Mouse (Mus musculus) midbrain, embryonic 11.5 days (tissue): ENCODE data around the gene Tmem163. TPM values are rescaled to one million over a fixed set of nuclear protein-coding genes. Genes with fewer than 3 reads are reported as not detected.
A peak's percentile ranks its signal among the peaks of the same experiment; 100 is the strongest.

ENCODE experiments used
- ATAC-seq: fragments of 200-750 bp; cut with Nextera tagmentation; 2 replicates; pipeline ENCODE4 v1.8.0; 2017; ENCODE audit warnings: moderate TSS enrichment, moderate library complexity; ENCODE audit not compliant: low FRiP score
- DNase-seq: peaks from one replicate; pipeline ENCODE4 v3.0.0; 2015; ENCODE audit warnings: low spot score; ENCODE audit errors: missing footprints
- H3K27ac ChIP-seq: fragments of 300-500 bp; sonication (generic); 2 replicates; pipeline ENCODE4 v1.5.1; 2014; ENCODE audit warnings: low read depth, low read length
- H3K27me3 ChIP-seq: fragments of 300-500 bp; sonication (generic); 2 replicates; pipeline ENCODE4 v1.6.1; 2014; ENCODE audit warnings: mild to moderate bottlenecking, low read length, moderate library complexity, mixed read lengths; ENCODE audit not compliant: control insufficient read depth, insufficient read depth
- H3K36me3 ChIP-seq: fragments of 300-500 bp; sonication (generic); 2 replicates; pipeline ENCODE4 v1.6.1; 2014; ENCODE audit warnings: mild to moderate bottlenecking, low read length, moderate library complexity, mixed read lengths; ENCODE audit not compliant: control insufficient read depth, insufficient read depth
- H3K4me1 ChIP-seq: fragments of 300-500 bp; sonication (generic); 2 replicates; pipeline ENCODE4 v1.6.1; 2014; ENCODE audit warnings: low read length; ENCODE audit not compliant: control insufficient read depth, insufficient read depth
- H3K4me2 ChIP-seq: fragments of 300-500 bp; sonication (generic); 2 replicates; pipeline ENCODE4 v1.6.1; 2014; ENCODE audit warnings: mild to moderate bottlenecking, moderate library complexity
- H3K4me3 ChIP-seq: fragments of 300-500 bp; sonication (generic); 2 replicates; pipeline ENCODE4 v1.5.1; 2014; ENCODE audit warnings: low read depth, low read length
- H3K9ac ChIP-seq: fragments of 300-500 bp; sonication (generic); 2 replicates; pipeline ENCODE4 v1.6.1; 2014; ENCODE audit warnings: low read length
- H3K9me3 ChIP-seq: fragments of 300-500 bp; sonication (generic); 2 replicates; pipeline ENCODE4 v1.6.1; 2016; ENCODE audit warnings: low read length; ENCODE audit not compliant: control insufficient read depth
- WGBS: fragments of 180-500 bp; shearing (Covaris S2); extraction: QIAGEN DNeasy Blood & Tissue Kit; methylation state at CpG from one replicate; pipeline ENCODE4 v1.1.7; 2014; 5-methylcytosine and 5-hydroxymethylcytosine counted together
- polyA plus RNA-seq: library from polyadenylated mRNA; unstranded; fragments of >200 nt; fragmentation: Nextera tagmentation; extraction: Ambion mirVana; gene quantifications from 2 replicates; pipeline ENCODE4 v1.2.1, GENCODE M21; 2014

Gene Tmem163
- polyA plus RNA-seq, 1 experiment from 2014 or later, result 43.1 TPM

GRCm38 (mm10) chr1:127453397-127453796 is 226.0 kb downstream of the Tmem163 start:
- H3K9ac ChIP-seq, result no peak overlapping the region
- no peak overlapping the region for H3K4me3 ChIP-seq
- DNase-seq, result no peak
- no peaks in the 10 kb centered on the region for H3K27me3 ChIP-seq
- no peaks in the 10 kb centered on the region; the same call in 1 of the 2 replicates for H3K36me3 ChIP-seq
- 0 out of 2 replicates have a peak, but pooled peaks cover 3% of the 10 kb centered on the region for H3K9me3 ChIP-seq
- peaks cover 2% of the 10 kb centered on the region for H3K4me1 ChIP-seq
- H3K27ac ChIP-seq, result no peak overlapping the region
- WGBS, result 88% methylated on average over 6 of the region's 6 CpGs
- no peak for ATAC-seq
- H3K4me2 ChIP-seq, result no peak overlapping the region

GRCm38 (mm10) chr1:127444836-127445485 is 234.4 kb downstream of the Tmem163 start:
- DNase-seq (no peak), ATAC-seq (no peak)
- H3K4me3 ChIP-seq, result no peak overlapping the region
- H3K27me3 ChIP-seq, result no peaks in the 10 kb centered on the region
- no peak overlapping the region for H3K4me2 ChIP-seq
- no peaks in the 10 kb centered on the region for H3K36me3 ChIP-seq
- peaks cover 30% of the 10 kb centered on the region for H3K4me1 ChIP-seq
- WGBS, result 39% methylated on average over 5 of the region's 5 CpGs
- H3K27ac ChIP-seq, result no peak overlapping the region
- no peaks in the 10 kb centered on the region for H3K9me3 ChIP-seq
- no peak overlapping the region for H3K9ac ChIP-seq

- no peak overlapping the region for H3K9ac ChIP-seq
- H3K27me3 ChIP-seq, result no peaks in the 10 kb centered on the region
- no peaks in the 10 kb centered on the region for H3K9me3 ChIP-seq
- 24% methylated on average over 14 of the region's 14 CpGs for WGBS
- H3K4me2 ChIP-seq, result no peak overlapping the region
- H3K4me1 ChIP-seq, result peaks cover 30% of the 10 kb centered on the region
- DNase-seq (peak; percentile 89), ATAC-seq (peak; percentile 77)
- no peak overlapping the region for H3K4me3 ChIP-seq
- no peak overlapping the region for H3K27ac ChIP-seq
- H3K36me3 ChIP-seq, result no peaks in the 10 kb centered on the region
These were observed 236.2 kb downstream of the Tmem163 start for GRCm38 (mm10) chr1:127442880-127443877.

- DNase-seq, result no peak
- ATAC-seq, result no peak
- no peak overlapping the region for H3K9ac ChIP-seq
- H3K4me2 ChIP-seq, result no peak overlapping the region
- H3K36me3 ChIP-seq, result no peaks in the 10 kb centered on the region
- 64% methylated on average over 3 of the region's 3 CpGs for WGBS
- no peak overlapping the region for H3K27ac ChIP-seq
- no peaks in the 10 kb centered on the region for H3K27me3 ChIP-seq
- no peaks in the 10 kb centered on the region for H3K9me3 ChIP-seq
- H3K4me3 ChIP-seq, result no peak overlapping the region
- H3K4me1 ChIP-seq, result peaks cover 30% of the 10 kb centered on the region
These were observed 237.6 kb downstream of the Tmem163 start for GRCm38 (mm10) chr1:127441736-127442135.

GRCm38 (mm10) chr1:127441007-127441406 is 238.3 kb downstream of the Tmem163 start:
- Histone ChIP-seq H3K27ac (no peak overlapping the region), H3K4me2 (no peak overlapping the region), H3K36me3 (no peaks in the 10 kb centered on the region), H3K27me3 (no peaks in the 10 kb centered on the region), H3K9ac (no peak overlapping the region), H3K9me3 (no peaks in the 10 kb centered on the region), H3K4me3 (no peak overlapping the region), H3K4me1 (peaks cover 30% of the 10 kb centered on the region)
- ATAC-seq (no peak), DNase-seq (no peak)
- 79% methylated on average over 1 of the region's 1 CpGs for WGBS

- Histone ChIP-seq H3K36me3 (no peaks in the 10 kb centered on the region), H3K9ac (no peak overlapping the region), H3K4me1 (peaks cover 25% of the 10 kb centered on the region), H3K9me3 (no peaks in the 10 kb centered on the region), H3K27me3 (no peaks in the 10 kb centered on the region), H3K4me2 (no peak overlapping the region), H3K4me3 (no peak overlapping the region), H3K27ac (no peak overlapping the region)
- ATAC-seq (no peak), DNase-seq (peak; percentile 37)
- WGBS, result 84% methylated on average over 9 of the region's 9 CpGs
These were observed 239.9 kb downstream of the Tmem163 start for GRCm38 (mm10) chr1:127439452-127439891.

GRCm38 (mm10) chr1:127437091-127437490 is 242.3 kb downstream of the Tmem163 start:
- Histone ChIP-seq H3K4me1 (peaks cover 4% of the 10 kb centered on the region), H3K27ac (no peak overlapping the region), H3K27me3 (no peaks in the 10 kb centered on the region), H3K4me3 (no peak overlapping the region), H3K4me2 (no peak overlapping the region), H3K36me3 (no peaks in the 10 kb centered on the region), H3K9me3 (no peaks in the 10 kb centered on the region), H3K9ac (no peak overlapping the region)
- no peak for ATAC-seq
- peak; percentile 67 for DNase-seq
- WGBS, result 89% methylated on average over 6 of the region's 6 CpGs
